Mouse (Mus musculus) kidney, adult 2 months (tissue): Measurements from ENCODE around the gene Gm12355.

Source experiments
- CTCF ChIP-seq: fragments of 200-500 bp; conservative IDR thresholded peaks from 2 replicates; pipeline ENCODE4 v1.5.1; 2011; ENCODE audit warnings: low read depth, mild to moderate bottlenecking, control low read depth, low read length, moderate library complexity, mixed read lengths; ENCODE audit not compliant: insufficient read depth, insufficient read length
- POLR2A ChIP-seq: fragments of 200-500 bp; IDR thresholded peaks from one replicate; pipeline ENCODE4 v1.6.1; 2011; ENCODE audit warnings: low read depth, low read length, control low read depth

DNA sequence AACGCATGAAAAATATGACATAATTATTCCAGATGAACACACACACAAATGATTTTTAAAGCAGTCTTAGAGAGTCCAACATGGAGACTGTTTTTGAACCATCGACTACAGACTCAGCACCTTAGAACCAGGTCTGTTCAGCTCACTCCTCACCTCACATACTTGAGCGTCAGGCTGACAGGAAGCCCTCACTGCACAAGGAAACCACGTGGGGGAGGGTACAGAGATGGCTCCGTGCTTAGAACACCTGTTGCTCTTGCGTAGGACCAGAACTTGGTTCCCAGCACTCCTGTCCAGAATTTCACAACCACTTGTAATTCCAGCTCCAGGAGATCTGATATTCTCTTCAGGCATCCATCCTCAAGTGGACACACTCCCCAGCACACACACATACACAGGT, 30.4 kb downstream of the Gm12355 start:
- TF ChIP-seq CTCF (no peak), POLR2A (no peak)
